Mouse (Mus musculus) ES-Bruce4 (cell line): ENCODE measurements around the gene Akap13. TPM values are rescaled to one million over a fixed set of nuclear protein-coding genes. Genes with fewer than 3 reads are reported as not detected.

Experiments
- H3K27ac ChIP-seq: 2 replicates; pipeline ENCODE4 v1.5.1; 2012; ENCODE audit warnings: low read length, inconsistent platforms; ENCODE audit not compliant: insufficient read depth
- H3K27me3 ChIP-seq: 2 replicates; pipeline ENCODE4 v1.6.1; 2012; ENCODE audit warnings: mild to moderate bottlenecking, low read length, inconsistent platforms; ENCODE audit not compliant: control insufficient read depth, poor library complexity, insufficient read depth, severe bottlenecking
- H3K36me3 ChIP-seq: 2 replicates; pipeline ENCODE4 v1.6.1; 2012; ENCODE audit warnings: inconsistent platforms, mild to moderate bottlenecking, low read length, moderate library complexity; ENCODE audit not compliant: control insufficient read depth, poor library complexity, insufficient read depth, severe bottlenecking
- H3K4me1 ChIP-seq: one replicate; pipeline ENCODE4 v1.8.1; 2011; ENCODE audit warnings: low read length; ENCODE audit not compliant: control insufficient read depth, insufficient read depth
- H3K4me3 ChIP-seq: 2 replicates; pipeline ENCODE4 v1.5.1; 2011; ENCODE audit warnings: low read depth, mild to moderate bottlenecking, low read length
- H3K9ac ChIP-seq: 2 replicates; pipeline ENCODE4 v1.6.1; 2012; ENCODE audit warnings: low read depth, mild to moderate bottlenecking, inconsistent platforms; ENCODE audit not compliant: poor library complexity, severe bottlenecking
- H3K9me3 ChIP-seq: replicated peaks from 2 replicates; pipeline ENCODE4 v1.6.1; 2012; ENCODE audit warnings: mild to moderate bottlenecking, low read length, inconsistent platforms; ENCODE audit not compliant: control insufficient read depth, poor library complexity, insufficient read depth, severe bottlenecking
- CTCF ChIP-seq: IDR thresholded peaks from one replicate; pipeline ENCODE4 v1.8.1; 2011; ENCODE audit warnings: low read depth, low read length
- EP300 ChIP-seq: IDR thresholded peaks from 2 replicates; pipeline ENCODE4 v1.6.1; 2011; ENCODE audit warnings: low read depth, low read length; ENCODE audit not compliant: insufficient read depth
- POLR2A ChIP-seq: IDR thresholded peaks from one replicate; pipeline ENCODE4 v1.8.1; 2011; ENCODE audit warnings: low read length; ENCODE audit not compliant: insufficient read depth
- polyA plus RNA-seq: library from polyadenylated mRNA; stranded (reverse); fragments of >200 nt; gene quantifications from 2 replicates; pipeline ENCODE4 v1.2.4, GENCODE M21; 2011; ENCODE audit warnings: low read depth; ENCODE audit not compliant: missing spikeins, insufficient read depth, insufficient read length

Gene Akap13
- polyA plus RNA-seq, 1 experiment: 27.4 TPM

- Histone ChIP-seq H3K27me3 (no peaks in the 10 kb centered on the region), H3K9ac (no peak overlapping the region)
- TF ChIP-seq EP300 (no peak), CTCF (no peak), POLR2A (no peak)
Measured at GRCm38 (mm10) chr7:75500164-75500563, 44.8 kb downstream of the Akap13 start.

GRCm38 (mm10) chr7:75500793-75501192, 45.5 kb downstream of the Akap13 start:
- Histone ChIP-seq H3K4me3 (no peak overlapping the region), H3K9ac (no peak overlapping the region), H3K9me3 (no peaks in the 10 kb centered on the region), H3K4me1 (no peaks in the 10 kb centered on the region), H3K27me3 (no peaks in the 10 kb centered on the region), H3K36me3 (no peaks in the 10 kb centered on the region), H3K27ac (no peak overlapping the region)
- TF ChIP-seq POLR2A: no peak
- TF ChIP-seq CTCF: no peak
- TF ChIP-seq EP300: no peak

More at GRCm38 (mm10) chr7:75500164-75500563, 44.8 kb downstream of the Akap13 start:
- no peaks in the 10 kb centered on the region for H3K4me1 ChIP-seq
- no peaks in the 10 kb centered on the region for H3K9me3 ChIP-seq
- no peak overlapping the region for H3K27ac ChIP-seq
- no peak overlapping the region for H3K4me3 ChIP-seq
- no peaks in the 10 kb centered on the region for H3K36me3 ChIP-seq

GRCm38 (mm10) chr7:75504524-75504923, 49.2 kb downstream of the Akap13 start:
- H3K4me3 ChIP-seq: no peak overlapping the region
- H3K36me3 ChIP-seq: no peaks in the 10 kb centered on the region
- TF ChIP-seq EP300: no peak
- no peak for TF ChIP-seq POLR2A
- no peak for TF ChIP-seq CTCF
- H3K4me1 ChIP-seq: no peaks in the 10 kb centered on the region
- no peak overlapping the region for H3K27ac ChIP-seq
- no peaks in the 10 kb centered on the region for H3K27me3 ChIP-seq
- H3K9ac ChIP-seq: no peak overlapping the region
- H3K9me3 ChIP-seq: no peaks in the 10 kb centered on the region

DNA sequence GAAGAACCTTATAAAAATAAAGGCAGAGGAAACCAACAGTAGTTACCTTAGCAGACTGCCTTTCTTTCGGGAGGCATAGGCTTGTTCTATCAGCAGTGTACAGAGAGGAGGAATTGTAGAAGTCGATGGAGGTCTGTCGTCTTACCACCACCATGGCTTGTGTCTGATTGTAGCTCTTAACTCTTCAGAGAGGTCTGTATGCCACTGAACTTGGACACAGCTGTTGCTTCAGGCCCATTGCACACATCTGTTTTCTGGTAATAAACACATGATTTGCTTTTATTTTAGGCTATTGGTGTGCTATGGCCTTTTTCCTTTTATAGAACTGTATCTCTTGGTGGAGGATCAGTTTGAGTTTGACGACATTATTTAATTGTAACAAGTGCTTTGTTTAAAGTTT, 51.3 kb downstream of the Akap13 start:
- Histone ChIP-seq H3K27ac (no peak overlapping the region), H3K4me3 (no peak overlapping the region), H3K4me1 (no peaks in the 10 kb centered on the region), H3K36me3 (no peaks in the 10 kb centered on the region), H3K9ac (no peak overlapping the region), H3K9me3 (no peaks in the 10 kb centered on the region), H3K27me3 (no peaks in the 10 kb centered on the region)
- TF ChIP-seq CTCF: no peak
- no peak for TF ChIP-seq EP300
- TF ChIP-seq POLR2A: no peak

GRCm38 (mm10) chr7:75509085-75509873, 53.9 kb downstream of the Akap13 start:
- no peaks in the 10 kb centered on the region for H3K27me3 ChIP-seq
- no peak overlapping the region for H3K27ac ChIP-seq
- no peak overlapping the region for H3K4me3 ChIP-seq
- no peaks in the 10 kb centered on the region for H3K4me1 ChIP-seq
- H3K36me3 ChIP-seq: no peaks in the 10 kb centered on the region
- H3K9ac ChIP-seq: no peak overlapping the region
- no peaks in the 10 kb centered on the region for H3K9me3 ChIP-seq
- TF ChIP-seq CTCF: no peak
- TF ChIP-seq POLR2A: no peak
- TF ChIP-seq EP300: no peak

GRCm38 (mm10) chr7:75515472-75515871, 60.1 kb downstream of the Akap13 start:
- no peak overlapping the region for H3K27ac ChIP-seq
- H3K4me1 ChIP-seq: no peaks in the 10 kb centered on the region
- no peaks in the 10 kb centered on the region for H3K9me3 ChIP-seq

More at GRCm38 (mm10) chr7:75515472-75515871, 60.1 kb downstream of the Akap13 start:
- no peak overlapping the region for H3K4me3 ChIP-seq
- no peak for TF ChIP-seq CTCF
- no peak for TF ChIP-seq EP300
- TF ChIP-seq POLR2A: no peak
- H3K27me3 ChIP-seq: no peaks in the 10 kb centered on the region
- H3K9ac ChIP-seq: no peak overlapping the region
- no peaks in the 10 kb centered on the region for H3K36me3 ChIP-seq
